Mouse (Mus musculus) neural tube, embryonic 15.5 days (tissue): ENCODE data around the gene Sel1l. TPM values are rescaled to one million over a fixed set of nuclear protein-coding genes. Genes with fewer than 3 reads are reported as not detected.

ENCODE experiments used
- microRNA-seq: library from miRNA; unstranded; fragments of <30 nt; microRNA quantifications from one replicate; pipeline ENCODE4, GENCODE M21; 2017
- polyA plus RNA-seq: library from polyadenylated mRNA; unstranded; fragments of >200 nt; fragmentation: Nextera tagmentation; extraction: Ambion mirVana; gene quantifications from 2 replicates; pipeline ENCODE4 v1.2.1, GENCODE M21; 2015

The Sel1l gene
- polyA plus RNA-seq, 1 experiment from 2014 or later: 110 TPM

Small RNA genes lying within 50 kb of the gene (microRNA-seq; reads per million reads assigned to microRNA genes)
- gene Gm22015: not detected

Other genes starting within 250 kb of the Sel1l start
- gene Ston2, start 60.8 kb downstream of the Sel1l start, polyA plus RNA-seq: 6.8 and 9.8 TPM in 2 replicates